Mouse (Mus musculus) c-Kit-negative CD71-positive TER-119-positive erythroid progenitor cells, embryonic 14.5 days (primary cell): Measurements from ENCODE around the gene Ptk6.
"Not testable (repeated sequence)": the region's sequence is repeated elsewhere in the genome, so short reads cannot be mapped to it uniquely, and the experiment has no call there.

Experiments
- DNase-seq: peaks from one replicate; pipeline ENCODE4 v3.0.0-alpha.2; 2013; ENCODE audit warnings: low read depth, low spot score

Gene Ptk6

GRCm38 (mm10) chr2:181219538-181220216 is 17.1 kb upstream of the Ptk6 start, which contains the start of gene Fndc11:
Gene Fndc11 (plus strand): TSS chr2:181220013.
- no peak for DNase-seq

- no peak for DNase-seq
Measured at GRCm38 (mm10) chr2:181218881-181219485, 16.4 kb upstream of the Ptk6 start.

- no peak for DNase-seq
Measured at GRCm38 (mm10) chr2:181216037-181216436, 13.4 kb upstream of the Ptk6 start.

- no peak for DNase-seq
Measured at GRCm38 (mm10) chr2:181213021-181213445, 10.4 kb upstream of the Ptk6 start, which contains the start of gene Srms. Gene Srms (minus strand): TSS chr2:181213185.

GRCm38 (mm10) chr2:181212389-181213020 is 9.9 kb upstream of the Ptk6 start:
- no peak for DNase-seq

GRCm38 (mm10) chr2:181206118-181206517 is 3.5 kb upstream of the Ptk6 start:
- DNase-seq = peak; percentile 65

GRCm38 (mm10) chr2:181205678-181206077 is 3.1 kb upstream of the Ptk6 start:
- DNase-seq = peak; percentile 33

- DNase-seq = no peak
Measured at GRCm38 (mm10) chr2:181202886-181203285, 297 bp upstream of the Ptk6 start.

- no peak for DNase-seq
Measured at GRCm38 (mm10) chr2:181201606-181202005, 983 bp downstream of the Ptk6 start.

GRCm38 (mm10) chr2:181196628-181197300 is 5.8 kb downstream of the Ptk6 start:
- DNase-seq = no peak

GRCm38 (mm10) chr2:181193044-181193443 is 9.5 kb downstream of the Ptk6 start:
- no peak for DNase-seq

GRCm38 (mm10) chr2:181191936-181192335 is 10.7 kb downstream of the Ptk6 start:
- DNase-seq = no peak

GRCm38 (mm10) chr2:181191385-181191784 is 11.2 kb downstream of the Ptk6 start:
- not testable (repeated sequence) for DNase-seq

GRCm38 (mm10) chr2:181189321-181189720 is 13.3 kb downstream of the Ptk6 start:
- DNase-seq = no peak

- no peak for DNase-seq
Measured at GRCm38 (mm10) chr2:181188681-181189080, 13.9 kb downstream of the Ptk6 start.

- peak; percentile 92 for DNase-seq
Measured at GRCm38 (mm10) chr2:181187121-181188000, 15.2 kb downstream of the Ptk6 start, which contains the start of gene Ppdpf. Gene Ppdpf (plus strand): TSS chr2:181187247.

GRCm38 (mm10) chr2:181186635-181187034 is 16.0 kb downstream of the Ptk6 start:
- DNase-seq = peak; percentile 77

GRCm38 (mm10) chr2:181180898-181181297 is 21.7 kb downstream of the Ptk6 start:
- no peak for DNase-seq

GRCm38 (mm10) chr2:181178471-181178870 is 24.1 kb downstream of the Ptk6 start:
- DNase-seq = no peak

- no peak for DNase-seq
Measured at GRCm38 (mm10) chr2:181178015-181178414, 24.6 kb downstream of the Ptk6 start.

- no peak for DNase-seq
Measured at GRCm38 (mm10) chr2:181174646-181175045, 27.9 kb downstream of the Ptk6 start.
